Mouse (Mus musculus): ENCODE results near the gene Socs1. TPM values are rescaled to one million over a fixed set of nuclear protein-coding genes. Genes with fewer than 3 reads are reported as not detected.
A peak's percentile ranks its signal among the peaks of the same experiment; 100 is the strongest.
"Not testable (repeated sequence)": the region's sequence is repeated elsewhere in the genome, so short reads cannot be mapped to it uniquely, and the experiment has no call there.

Gene Socs1
- total and polyA plus RNA-seq, 2 experiments, result 0.18 to 1.2 TPM

GRCm38 (mm10) chr16:10813726-10814125 lies 28.4 kb upstream of the Socs1 start:
- H3K9ac ChIP-seq (ENCODE audit: low read depth, low read length), result no peak overlapping the region
- H3K4me3 ChIP-seq (ENCODE audit: insufficient read depth, low read depth, low read length), result no peak overlapping the region
- DNase-seq (ENCODE audit: extremely low read depth, low read depth, low spot score), result no peak
- 92% methylated on average over 4 of the region's 4 CpGs for WGBS
- no peaks in the 10 kb centered on the region for H3K27me3 ChIP-seq (ENCODE audit: control insufficient read depth, insufficient read depth, low read length)
- H3K36me3 ChIP-seq (ENCODE audit: control insufficient read depth, insufficient read depth, low read length), result no peaks in the 10 kb centered on the region
- H3K79me2 ChIP-seq (ENCODE audit: control insufficient read depth, insufficient read depth, low read length), result no peaks in the 10 kb centered on the region
- TF ChIP-seq POLR2A (IDR thresholded peaks at IDR 0.05; ENCODE audit: extremely low read depth, insufficient read depth, low read length) (no peak), CTCF (IDR thresholded peaks at IDR 0.05; ENCODE audit: low read depth, low read length) (no peak)
- peaks cover 3% of the 10 kb centered on the region; the same call in 1 of the 2 replicates for H3K4me1 ChIP-seq (ENCODE audit: control insufficient read depth, insufficient read depth, low read length)
- no peak overlapping the region for H3K27ac ChIP-seq (replicated peaks; ENCODE audit: insufficient read depth, low read depth, low read length)

DNA sequence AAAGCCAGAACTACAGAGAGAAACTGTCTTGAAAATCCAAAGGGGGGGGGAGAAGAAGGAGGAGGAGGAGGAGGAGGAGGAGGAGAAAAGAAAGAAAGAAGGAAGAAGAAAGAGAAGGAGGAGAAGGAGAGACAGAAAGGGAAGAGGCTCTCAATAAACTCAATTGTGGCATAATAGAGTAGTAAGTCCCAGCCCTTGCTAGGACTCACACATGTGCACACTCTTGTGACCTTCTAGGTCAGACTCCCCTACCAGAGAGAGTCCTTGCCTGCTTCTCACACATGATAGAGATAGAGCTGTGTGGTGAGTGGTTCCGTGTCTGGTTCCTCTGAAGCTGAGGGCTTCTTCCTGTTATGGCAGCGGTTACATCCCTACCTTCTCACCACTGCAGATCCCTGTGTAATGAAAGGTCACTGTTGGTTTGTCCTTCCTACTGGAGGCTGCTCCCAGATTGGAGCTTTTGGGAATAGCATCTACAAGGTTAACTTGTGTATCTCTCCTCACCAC lies 27.6 kb upstream of the Socs1 start, which contains the start of gene Gm11172:
Gene Gm11172 (plus strand): TSS at position 51 of the 507 bp plus-strand sequence.
- Histone ChIP-seq H3K36me3 (ENCODE audit: control insufficient read depth, insufficient read depth, low read length) (no peaks in the 10 kb centered on the region), H3K9ac (ENCODE audit: low read depth, low read length) (no peak within 1 kb of the TSS), H3K4me1 (ENCODE audit: control insufficient read depth, insufficient read depth, low read length) (peaks cover 3% of the 10 kb centered on the region; the same call in 1 of the 2 replicates), H3K79me2 (ENCODE audit: control insufficient read depth, insufficient read depth, low read length) (no peaks in the 10 kb centered on the region), H3K27me3 (ENCODE audit: control insufficient read depth, insufficient read depth, low read length) (no peaks in the 10 kb centered on the region), H3K4me3 (ENCODE audit: insufficient read depth, low read depth, low read length) (no peak within 1 kb of the TSS), H3K27ac (replicated peaks; ENCODE audit: insufficient read depth, low read depth, low read length) (no peak within 1 kb of the TSS)
- WGBS, result 74% methylated on average over 2 of the region's 2 CpGs
- no peak for DNase-seq (ENCODE audit: extremely low read depth, low read depth, low spot score)
- TF ChIP-seq POLR2A (IDR thresholded peaks at IDR 0.05; ENCODE audit: extremely low read depth, insufficient read depth, low read length) (no peak), CTCF (IDR thresholded peaks at IDR 0.05; ENCODE audit: low read depth, low read length) (no peak)

DNA sequence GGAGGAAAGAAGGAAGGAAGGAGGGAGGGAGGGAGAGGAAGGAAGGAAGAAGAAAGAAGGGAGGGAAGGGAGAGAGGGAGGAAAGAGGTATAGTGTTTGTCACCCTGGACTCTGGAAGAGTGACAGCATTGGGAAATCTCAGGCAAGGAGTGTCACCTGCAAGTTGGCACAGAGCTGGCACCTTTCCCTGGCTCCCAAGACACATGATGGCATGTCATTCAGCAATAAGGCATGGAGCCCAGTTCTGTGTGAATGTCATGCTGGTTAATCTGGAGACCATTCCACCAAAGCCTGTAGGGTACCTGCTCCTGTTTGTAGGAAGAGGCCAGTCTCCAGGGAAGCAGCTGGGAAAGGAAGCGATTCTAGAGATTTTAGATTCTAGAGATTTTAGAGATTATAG lies 25.0 kb upstream of the Socs1 start:
- WGBS, result 97% methylated on average over 1 of the region's 1 CpGs
- no peak for TF ChIP-seq CTCF (IDR thresholded peaks at IDR 0.05; ENCODE audit: low read depth, low read length)
- TF ChIP-seq POLR2A (IDR thresholded peaks at IDR 0.05; ENCODE audit: extremely low read depth, insufficient read depth, low read length), result no peak
- H3K27me3 ChIP-seq (ENCODE audit: control insufficient read depth, insufficient read depth, low read length), result no peaks in the 10 kb centered on the region

GRCm38 (mm10) chr16:10805789-10806527 lies 20.6 kb upstream of the Socs1 start, which contains the start of gene Prm1:
Prm1 (minus strand) TSS chr16:10805839.
- no peak for DNase-seq (ENCODE audit: extremely low read depth, low read depth, low spot score)
- Histone ChIP-seq H3K9ac (ENCODE audit: low read depth, low read length) (no peak within 1 kb of the TSS), H3K36me3 (ENCODE audit: control insufficient read depth, insufficient read depth, low read length) (no peaks in the 10 kb centered on the region), H3K27me3 (ENCODE audit: control insufficient read depth, insufficient read depth, low read length) (no peaks in the 10 kb centered on the region), H3K27ac (replicated peaks; ENCODE audit: insufficient read depth, low read depth, low read length) (no peak within 1 kb of the TSS), H3K4me3 (ENCODE audit: insufficient read depth, low read depth, low read length) (no peak within 1 kb of the TSS), H3K4me1 (ENCODE audit: control insufficient read depth, insufficient read depth, low read length) (no peaks in the 10 kb centered on the region), H3K79me2 (ENCODE audit: control insufficient read depth, insufficient read depth, low read length) (no peaks in the 10 kb centered on the region)
- 85% methylated on average over 10 of the region's 10 CpGs for WGBS
- TF ChIP-seq CTCF (IDR thresholded peaks at IDR 0.05; ENCODE audit: low read depth, low read length), result no peak
- no peak for TF ChIP-seq POLR2A (IDR thresholded peaks at IDR 0.05; ENCODE audit: extremely low read depth, insufficient read depth, low read length)

More for the DNA sequence above, 25.0 kb upstream of the Socs1 start:
- peak; percentile 23 for DNase-seq (ENCODE audit: extremely low read depth, low read depth, low spot score)
- Histone ChIP-seq H3K4me3 (ENCODE audit: insufficient read depth, low read depth, low read length) (no peak overlapping the region), H3K4me1 (ENCODE audit: control insufficient read depth, insufficient read depth, low read length) (peaks cover 3% of the 10 kb centered on the region; the same call in 1 of the 2 replicates), H3K79me2 (ENCODE audit: control insufficient read depth, insufficient read depth, low read length) (no peaks in the 10 kb centered on the region), H3K36me3 (ENCODE audit: control insufficient read depth, insufficient read depth, low read length) (no peaks in the 10 kb centered on the region), H3K27ac (replicated peaks; ENCODE audit: insufficient read depth, low read depth, low read length) (no peak overlapping the region), H3K9ac (ENCODE audit: low read depth, low read length) (no peak overlapping the region)

DNA sequence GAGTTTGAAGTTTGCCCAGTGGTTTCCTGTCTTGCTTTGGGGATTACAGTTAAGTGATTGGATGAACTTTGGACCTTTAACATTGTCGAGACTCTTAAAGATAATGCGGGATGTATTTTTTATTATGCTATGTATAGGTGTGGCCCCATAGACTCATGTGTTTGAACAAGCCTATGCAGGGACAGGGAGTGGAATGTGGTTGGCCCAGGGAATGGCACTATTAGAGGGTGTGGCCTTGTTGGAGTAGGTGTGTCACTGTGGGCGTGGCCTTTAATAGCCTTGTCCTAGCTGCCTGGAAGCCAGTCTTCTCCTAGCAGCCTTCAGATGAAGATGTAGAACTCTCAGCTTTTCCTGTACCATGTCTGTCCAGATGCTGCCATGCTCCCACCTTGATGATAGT lies 17.1 kb upstream of the Socs1 start:
- 63% methylated on average over 3 of the region's 3 CpGs for WGBS
- H3K36me3 ChIP-seq (ENCODE audit: control insufficient read depth, insufficient read depth, low read length); H3K9ac ChIP-seq (ENCODE audit: low read depth, low read length); DNase-seq (ENCODE audit: extremely low read depth, low read depth, low spot score); H3K4me1 ChIP-seq (ENCODE audit: control insufficient read depth, insufficient read depth, low read length); H3K27ac ChIP-seq (replicated peaks; ENCODE audit: insufficient read depth, low read depth, low read length); H3K27me3 ChIP-seq (ENCODE audit: control insufficient read depth, insufficient read depth, low read length); H3K4me3 ChIP-seq (ENCODE audit: insufficient read depth, low read depth, low read length); H3K79me2 ChIP-seq (ENCODE audit: control insufficient read depth, insufficient read depth, low read length): not testable (repeated sequence)

GRCm38 (mm10) chr16:10796034-10796433 lies 10.7 kb upstream of the Socs1 start, which contains the start of gene Prm2:
Prm2 (minus strand) TSS chr16:10796134.
- H3K27me3 ChIP-seq (ENCODE audit: control insufficient read depth, insufficient read depth, low read length), result 0 out of 2 replicates have a peak, but pooled peaks cover 3% of the 10 kb centered on the region
- WGBS, result 74% methylated on average over 6 of the region's 6 CpGs

More at GRCm38 (mm10) chr16:10796034-10796433, 10.7 kb upstream of the Socs1 start, which contains the start of gene Prm2:
- Histone ChIP-seq H3K36me3 (ENCODE audit: control insufficient read depth, insufficient read depth, low read length) (no peaks in the 10 kb centered on the region), H3K4me1 (ENCODE audit: control insufficient read depth, insufficient read depth, low read length) (no peaks in the 10 kb centered on the region), H3K27ac (replicated peaks; ENCODE audit: insufficient read depth, low read depth, low read length) (no peak within 1 kb of the TSS), H3K9ac (ENCODE audit: low read depth, low read length) (no peak within 1 kb of the TSS), H3K4me3 (ENCODE audit: insufficient read depth, low read depth, low read length) (no peak within 1 kb of the TSS), H3K79me2 (ENCODE audit: control insufficient read depth, insufficient read depth, low read length) (no peaks in the 10 kb centered on the region)
- DNase-seq (ENCODE audit: extremely low read depth, low read depth, low spot score), result no peak
- TF ChIP-seq CTCF (IDR thresholded peaks at IDR 0.05; ENCODE audit: low read depth, low read length), result no peak
- no peak for TF ChIP-seq POLR2A (IDR thresholded peaks at IDR 0.05; ENCODE audit: extremely low read depth, insufficient read depth, low read length)

Data from liver, adult 2 months (tissue).